Mouse (Mus musculus) mouse embryonic stem cell (cell line): ENCODE measurements around the gene Megf11.
"Not testable (repeated sequence)": the region's sequence is repeated elsewhere in the genome, so short reads cannot be mapped to it uniquely, and the experiment has no call there.

ENCODE experiments used
- in situ Hi-C, 2 experiments: fragments of 300-500 bp; cut with MboI; formaldehyde crosslinking; loops; 1 replicate in 1 of 2; 3 replicates in 1 of 2; pipeline ENCODE4 v1.14.3; 2019 to 2020; ENCODE audit warnings: low sequenced_read_pairs in 2 of 2, low pct_unique_long_range_greater_than_20kb in 1 of 2, mixed read lengths in 1 of 2; ENCODE audit not compliant: unreplicated experiment in 1 of 2

Gene Megf11

GRCm38 (mm10) chr9:64698586-64698985 lies 313.2 kb downstream of the Megf11 start:
- in situ Hi-C loops: no loop called here

DNA sequence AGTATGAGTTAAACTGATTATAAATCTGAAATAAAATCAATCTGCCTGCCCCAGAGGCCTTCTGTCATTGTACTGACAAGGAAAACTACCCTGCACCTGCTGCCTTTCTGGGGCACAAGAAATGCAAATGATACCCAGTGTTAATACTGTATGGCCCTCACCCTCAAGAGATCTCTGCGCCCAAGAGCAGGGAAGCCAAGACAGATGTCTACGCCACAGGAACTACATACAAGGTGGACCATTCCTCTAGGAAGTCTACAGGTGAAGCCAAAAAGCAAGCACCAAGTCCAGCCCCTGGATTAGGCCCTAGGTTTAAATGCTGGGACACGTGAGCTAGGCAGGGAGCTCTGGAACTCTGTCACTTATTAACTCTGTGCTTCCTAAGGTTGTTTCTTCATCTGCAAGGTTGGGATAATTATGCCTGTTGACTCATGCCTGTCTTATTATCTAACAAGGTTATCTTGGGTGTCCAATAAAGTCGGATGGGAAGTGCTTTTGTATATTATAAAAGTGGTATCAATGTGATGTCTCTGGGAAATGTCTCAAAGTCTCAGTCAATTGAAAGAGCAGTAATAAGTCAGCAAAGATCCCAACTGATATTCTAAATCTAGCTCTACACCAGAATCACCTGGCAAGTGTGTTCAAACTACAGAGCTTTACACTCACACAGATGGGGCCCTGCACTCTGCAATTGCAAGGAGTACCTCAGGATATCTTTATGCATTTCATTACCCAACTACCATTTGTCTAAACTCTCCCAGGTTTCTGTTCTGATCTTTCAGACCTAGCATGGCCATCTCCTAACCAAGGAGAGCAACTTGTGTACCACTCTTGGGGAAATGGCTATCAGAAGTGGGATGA lies 315.3 kb downstream of the Megf11 start:
- in situ Hi-C loops: no loop called here

GRCm38 (mm10) chr9:64701651-64702050 lies 316.2 kb downstream of the Megf11 start:
- in situ Hi-C loops: no loop called here

- in situ Hi-C loops: no loop called here
Observed at GRCm38 (mm10) chr9:64702391-64702790, 317.0 kb downstream of the Megf11 start.

DNA sequence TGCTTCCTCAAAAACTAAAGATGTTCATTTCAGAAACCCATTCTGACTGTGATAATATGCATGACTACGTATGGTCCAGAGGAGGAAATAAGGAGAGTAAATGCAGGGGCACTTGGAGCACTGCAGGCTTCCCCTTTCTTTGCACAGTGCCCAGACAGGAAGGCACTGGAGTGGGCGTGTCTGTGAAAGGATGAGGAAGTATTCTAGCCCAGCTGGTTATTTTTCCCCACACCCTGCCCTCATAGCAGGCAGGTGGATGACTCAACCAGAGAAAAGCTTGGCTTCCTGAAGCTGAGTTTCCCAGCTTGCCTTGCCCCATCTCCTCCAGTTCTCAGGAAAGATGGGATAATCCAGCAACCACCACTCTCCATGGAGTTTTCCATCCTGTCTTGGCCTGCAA lies 317.5 kb downstream of the Megf11 start:
- in situ Hi-C loops: no loop called here

GRCm38 (mm10) chr9:64703420-64703965 lies 318.1 kb downstream of the Megf11 start:
- in situ Hi-C loops: no loop called here

DNA sequence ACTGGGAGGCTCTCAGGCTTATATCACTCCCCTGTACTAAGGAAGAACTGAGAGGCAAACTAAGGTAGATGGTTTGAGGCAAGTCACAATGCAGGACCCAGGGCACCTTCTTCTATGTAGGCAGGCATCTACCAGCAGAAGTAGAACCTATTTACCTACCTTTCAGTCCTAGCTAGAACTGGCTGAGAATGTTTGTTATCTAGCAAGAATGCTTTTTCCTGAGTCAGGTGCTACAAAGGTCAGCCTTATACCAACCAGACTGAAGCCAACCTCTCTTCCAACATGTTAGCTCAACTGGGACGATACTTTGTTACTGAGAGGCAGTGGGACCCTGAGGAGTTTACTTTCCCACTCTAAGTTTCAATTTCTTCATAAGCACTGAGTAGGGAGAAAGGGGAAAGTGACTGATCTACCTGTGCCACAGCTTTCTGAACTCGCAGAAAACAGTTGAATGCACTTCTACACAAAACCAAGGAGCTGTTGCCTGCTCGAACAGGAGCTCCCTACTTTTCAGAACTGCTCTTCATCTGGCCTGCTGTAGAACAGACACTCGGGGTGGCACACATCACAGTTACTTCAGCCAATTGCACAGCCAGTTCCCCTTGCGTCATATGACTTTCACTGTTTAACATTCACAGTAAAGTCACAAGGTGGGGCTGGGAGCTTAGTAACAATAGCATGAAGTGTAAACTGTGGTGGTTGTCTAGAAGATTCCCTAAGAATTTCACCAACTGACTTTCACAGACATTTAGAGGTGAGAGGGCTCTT lies 318.8 kb downstream of the Megf11 start:
- in situ Hi-C loops: no loop called here

DNA sequence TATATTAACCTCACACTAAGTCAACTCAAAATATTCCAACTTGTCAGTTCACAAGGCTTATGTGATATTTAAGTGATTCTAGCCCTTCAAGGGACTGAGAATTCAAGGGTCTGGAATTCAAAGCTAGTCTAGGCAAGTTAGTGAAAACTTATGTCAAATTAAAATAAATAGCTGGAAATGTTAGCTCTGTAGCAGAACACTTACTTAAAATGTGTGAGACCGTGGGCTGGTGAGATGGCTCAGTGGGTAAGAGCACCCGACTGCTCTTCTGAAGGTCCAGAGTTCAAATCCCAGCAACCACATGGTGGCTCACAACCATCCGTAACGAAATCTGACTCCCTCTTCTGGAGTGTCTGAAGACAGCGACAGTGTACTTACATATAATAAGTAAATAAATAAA lies 324.9 kb downstream of the Megf11 start:
- in situ Hi-C loops: not testable (repeated sequence)

- in situ Hi-C loops: no loop called here
Observed at GRCm38 (mm10) chr9:64719526-64720163, 334.2 kb downstream of the Megf11 start.

- in situ Hi-C loops: no loop called here
Observed at GRCm38 (mm10) chr9:64726454-64726853, 341.0 kb downstream of the Megf11 start.

GRCm38 (mm10) chr9:64731029-64731560 lies 345.7 kb downstream of the Megf11 start:
- in situ Hi-C loops: no loop called here

- in situ Hi-C loops: no loop called here
Observed at GRCm38 (mm10) chr9:64734166-64734565, 348.7 kb downstream of the Megf11 start.

- in situ Hi-C loops: not testable (repeated sequence)
Observed at GRCm38 (mm10) chr9:64734992-64735391, 349.6 kb downstream of the Megf11 start.

DNA sequence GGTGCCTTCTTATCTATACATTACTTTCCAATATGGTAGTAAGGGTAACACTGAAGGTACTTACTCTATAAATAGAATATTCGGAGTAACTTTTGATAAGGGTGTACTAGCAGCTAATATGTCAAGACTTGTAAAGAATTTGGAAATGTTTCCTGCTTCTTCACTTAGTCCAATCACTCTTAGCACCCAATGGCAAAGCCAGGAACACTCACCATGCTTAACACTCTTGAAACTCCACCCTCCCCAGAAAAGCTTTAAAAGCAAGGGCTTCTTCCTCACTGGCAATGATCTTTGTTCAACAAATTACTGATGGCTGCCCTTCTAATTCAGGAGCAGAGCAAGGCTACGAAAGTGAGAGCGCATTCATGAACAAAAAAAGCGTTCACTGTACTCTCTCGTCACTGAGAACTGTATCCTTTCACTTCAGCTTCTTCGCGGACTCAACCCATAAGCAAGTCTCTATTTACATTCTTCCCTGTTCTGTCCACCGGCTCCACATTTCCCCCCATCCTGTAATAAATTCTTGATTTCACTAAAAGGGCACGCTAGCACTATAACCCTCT lies 350.7 kb downstream of the Megf11 start:
- in situ Hi-C loops: no loop called here

DNA sequence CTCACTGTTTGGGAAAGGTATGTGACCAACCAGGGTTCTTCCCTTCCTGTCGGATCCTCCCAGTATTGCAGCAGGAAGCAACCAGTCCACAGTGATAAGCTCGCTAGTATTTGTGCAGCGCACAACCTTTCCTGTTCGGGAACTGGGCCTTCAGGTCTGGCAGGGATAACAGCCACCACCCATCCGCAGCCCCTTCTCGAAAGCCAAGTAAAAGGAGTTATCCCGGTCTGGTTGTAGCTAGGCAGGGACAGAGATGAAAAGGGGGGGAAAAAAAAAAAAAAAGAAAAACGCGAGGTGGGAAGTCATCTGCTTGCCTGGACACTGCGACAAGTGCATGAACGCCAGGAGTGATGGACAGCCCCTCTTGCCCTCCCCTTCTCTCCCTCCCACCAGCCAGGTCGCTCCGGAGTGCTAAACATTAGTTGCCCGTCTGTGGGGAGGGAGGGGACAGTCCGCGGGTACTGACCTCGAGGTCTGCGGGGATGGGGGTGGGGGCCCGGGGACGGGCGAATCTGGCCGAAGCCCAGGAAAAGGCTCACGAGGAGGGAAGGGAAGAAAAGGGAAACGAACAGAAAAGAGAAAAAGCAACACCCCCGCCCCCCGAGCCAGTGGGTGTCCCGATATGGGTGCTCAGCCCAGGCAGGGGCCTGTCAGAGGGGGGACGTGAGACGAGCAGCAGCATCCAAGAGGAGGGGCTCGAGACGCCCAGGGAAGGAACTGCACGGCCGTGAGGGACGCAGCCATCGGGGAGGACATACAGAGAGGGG lies 351.4 kb downstream of the Megf11 start:
- in situ Hi-C loops: no loop called here

DNA sequence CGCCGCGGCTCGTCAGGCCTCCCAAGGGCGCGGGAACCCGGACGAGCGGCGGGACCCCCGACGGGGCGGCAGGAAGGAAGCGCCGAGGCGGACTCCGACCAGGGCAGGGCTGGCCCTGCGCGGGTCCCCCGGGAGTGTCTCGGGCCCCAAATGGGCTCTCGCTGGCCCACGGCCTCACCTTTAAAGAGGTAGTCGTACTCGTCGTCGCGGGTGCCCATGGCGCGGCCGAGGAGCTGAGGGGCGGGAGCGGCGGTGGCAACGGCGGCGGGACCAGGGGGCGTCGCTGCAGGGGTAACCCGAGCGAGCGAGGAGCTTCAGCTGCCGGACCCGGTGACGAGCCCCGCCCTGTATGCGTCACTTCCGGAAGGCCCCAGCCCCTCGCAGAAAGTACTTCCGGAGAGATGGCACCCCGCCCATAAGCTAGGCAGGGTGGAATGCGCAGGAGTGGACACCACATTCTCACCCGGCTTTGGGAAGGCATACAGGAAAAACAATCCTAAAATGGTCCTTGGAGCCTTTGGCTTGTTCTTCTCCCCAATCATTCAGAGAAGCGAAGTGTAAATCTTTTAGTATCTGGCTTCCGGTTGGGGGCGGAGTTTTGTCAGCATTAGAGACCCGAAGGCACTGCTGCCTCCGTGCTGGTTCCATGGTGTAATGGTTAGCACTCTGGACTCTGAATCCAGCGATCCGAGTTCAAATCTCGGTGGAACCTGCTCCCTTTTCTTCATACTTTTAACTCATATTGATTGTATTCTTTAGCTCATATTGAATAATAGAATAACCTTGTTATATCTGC lies 352.2 kb downstream of the Megf11 start, which contains the start of gene Rab11a:
TSS of gene Rab11a (minus strand) at position 353 of the 796 bp plus-strand sequence.
- in situ Hi-C loops: no loop called here

DNA sequence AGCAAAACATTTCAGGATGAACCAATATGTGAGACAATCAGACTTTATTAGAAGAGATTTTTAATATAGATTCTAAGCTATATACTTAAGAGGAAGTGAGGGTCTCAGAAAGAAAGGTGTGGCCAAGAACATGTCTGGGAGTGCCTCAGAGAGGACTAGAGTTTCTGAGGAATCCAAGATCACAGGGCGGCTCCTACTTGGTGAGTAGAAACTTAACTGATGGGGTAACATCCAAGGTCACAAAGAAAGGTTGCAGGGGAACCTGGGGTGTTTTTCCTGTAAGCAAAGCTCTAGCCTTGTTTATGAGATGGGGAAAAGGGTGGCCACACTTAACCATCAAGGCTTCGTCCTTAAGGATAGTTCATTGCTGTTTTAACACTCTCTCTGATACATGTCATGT lies 353.6 kb downstream of the Megf11 start:
- in situ Hi-C loops: no loop called here
